Mouse (Mus musculus) right cerebral cortex, postnatal 4 days (tissue): Measurements from ENCODE around the gene Prss12.
"Not testable (repeated sequence)": the region's sequence is repeated elsewhere in the genome, so short reads cannot be mapped to it uniquely, and the experiment has no call there.

ENCODE experiments used
- DNase-seq: peaks from one replicate; pipeline ENCODE4 v3.0.0-alpha.2; 2022

Gene Prss12

DNA sequence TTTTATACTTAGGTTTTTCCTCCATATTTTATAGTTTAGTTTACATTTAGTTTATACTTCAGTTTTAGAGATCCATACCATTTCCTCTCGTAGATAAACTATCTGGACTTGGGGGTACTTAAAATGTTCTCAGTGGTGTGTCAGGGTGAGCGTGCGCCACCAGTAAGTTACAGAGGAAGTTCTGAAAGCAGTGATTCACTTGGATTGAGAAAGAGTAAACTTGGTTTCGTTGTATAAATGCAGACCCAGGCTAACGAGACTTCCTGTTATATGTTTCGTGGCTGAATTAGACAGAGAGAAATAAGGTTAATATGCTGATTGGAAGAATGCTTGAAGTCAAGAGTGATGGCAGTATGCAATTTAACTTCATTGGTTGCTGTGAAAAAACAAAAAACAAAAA is 34.6 kb downstream of the Prss12 start:
- DNase-seq: no peak

DNA sequence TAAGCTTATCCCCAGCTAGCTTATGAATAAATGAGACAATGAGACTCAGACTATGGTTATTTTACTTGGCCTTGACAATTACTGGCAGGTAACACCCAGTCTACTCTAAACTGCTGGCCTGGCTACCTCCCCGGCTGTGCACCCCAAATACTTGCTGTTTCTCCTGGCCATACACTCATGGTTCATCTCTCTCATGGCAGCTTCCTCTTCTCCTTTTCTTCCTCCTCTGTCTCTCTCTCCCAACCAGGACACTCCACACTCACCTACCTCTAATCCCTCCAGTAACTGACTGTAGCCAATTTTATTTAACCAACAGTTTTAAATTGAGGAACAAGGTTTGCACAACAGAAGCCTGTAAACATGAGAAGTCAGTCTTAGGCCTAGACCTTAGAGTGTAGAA is 45.1 kb downstream of the Prss12 start:
- no peak for DNase-seq

GRCm38 (mm10) chr3:123493163-123493562 is 46.5 kb downstream of the Prss12 start:
- no peak for DNase-seq

DNA sequence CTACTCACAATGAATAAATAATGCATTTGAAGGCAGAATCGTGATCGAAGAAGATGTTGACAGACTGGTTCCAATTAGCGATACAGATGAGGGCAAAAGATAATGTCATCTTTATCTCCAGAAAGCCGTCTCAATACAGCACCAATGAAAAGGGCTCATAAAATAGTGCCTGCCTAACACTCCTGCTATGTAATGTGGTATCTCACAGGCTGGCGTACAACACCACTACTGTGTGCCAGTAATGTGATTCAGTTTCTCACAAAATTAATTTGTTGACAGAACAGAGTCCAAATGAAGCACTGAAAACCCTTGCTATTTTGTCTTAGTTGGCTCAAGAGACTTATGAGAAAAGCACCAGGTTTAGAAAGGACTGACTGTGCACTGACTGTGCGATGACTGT is 48.4 kb downstream of the Prss12 start:
- DNase-seq: no peak

DNA sequence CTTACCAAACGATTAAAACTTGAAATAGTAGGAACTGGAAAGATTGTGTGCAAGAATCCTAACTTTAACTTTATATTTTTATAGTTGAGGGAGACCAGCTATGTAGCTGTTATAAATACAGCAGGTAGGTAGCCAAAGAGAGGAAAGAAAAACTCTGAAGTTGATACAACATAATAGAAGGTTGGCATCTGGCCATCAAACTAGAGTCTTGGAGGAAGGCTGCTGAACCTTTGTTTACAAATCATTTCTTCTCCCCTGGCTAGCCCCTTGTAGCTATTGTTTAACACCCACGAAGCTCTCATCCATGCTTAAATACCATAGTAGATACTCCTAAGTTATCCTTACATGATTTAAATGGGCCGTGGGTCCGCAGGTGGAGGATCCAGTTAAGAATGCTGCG is 52.1 kb downstream of the Prss12 start:
- no peak for DNase-seq

GRCm38 (mm10) chr3:123501798-123502197 is 55.1 kb downstream of the Prss12 start:
- DNase-seq: not testable (repeated sequence)

GRCm38 (mm10) chr3:123503943-123504342 is 57.2 kb downstream of the Prss12 start:
- DNase-seq: no peak

- no peak for DNase-seq
Observed at GRCm38 (mm10) chr3:123504783-123505182, 58.1 kb downstream of the Prss12 start.

GRCm38 (mm10) chr3:123505778-123506667 is 59.3 kb downstream of the Prss12 start:
- peak; percentile 22 for DNase-seq

- DNase-seq: no peak
Observed at GRCm38 (mm10) chr3:123506699-123507662, 60.3 kb downstream of the Prss12 start.

GRCm38 (mm10) chr3:123507663-123508055 is 60.9 kb downstream of the Prss12 start:
- no peak for DNase-seq

DNA sequence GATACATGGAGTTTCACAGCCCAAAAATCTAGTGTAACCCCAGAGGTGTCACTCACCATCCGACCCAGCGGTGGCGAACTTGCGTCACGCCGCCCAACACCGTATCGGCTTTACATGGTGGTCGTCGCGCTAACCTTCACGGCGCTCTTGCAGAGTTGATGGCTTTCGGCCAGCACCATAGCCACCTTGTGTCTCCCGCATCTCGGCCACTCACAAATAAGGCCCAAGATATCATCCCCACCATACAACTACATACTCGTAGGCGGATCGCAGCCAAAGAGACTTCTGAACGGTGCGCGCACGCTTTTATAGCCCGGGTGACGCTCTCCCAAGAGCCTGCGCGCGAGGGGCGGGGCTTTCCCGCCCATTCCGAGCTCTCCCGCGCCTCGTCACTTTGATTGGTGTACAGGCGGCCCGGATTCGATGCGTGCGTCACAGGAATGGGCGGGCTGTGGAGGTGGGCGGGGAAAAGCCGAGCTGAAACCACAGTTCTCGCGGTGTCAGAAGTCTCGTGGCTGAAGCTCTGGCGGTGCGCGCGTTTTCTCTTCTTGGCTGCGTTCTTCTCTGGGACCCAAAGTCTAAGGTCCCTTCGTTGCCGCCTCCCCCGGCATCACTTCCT is 61.5 kb downstream of the Prss12 start:
- peak; percentile 98 for DNase-seq

DNA sequence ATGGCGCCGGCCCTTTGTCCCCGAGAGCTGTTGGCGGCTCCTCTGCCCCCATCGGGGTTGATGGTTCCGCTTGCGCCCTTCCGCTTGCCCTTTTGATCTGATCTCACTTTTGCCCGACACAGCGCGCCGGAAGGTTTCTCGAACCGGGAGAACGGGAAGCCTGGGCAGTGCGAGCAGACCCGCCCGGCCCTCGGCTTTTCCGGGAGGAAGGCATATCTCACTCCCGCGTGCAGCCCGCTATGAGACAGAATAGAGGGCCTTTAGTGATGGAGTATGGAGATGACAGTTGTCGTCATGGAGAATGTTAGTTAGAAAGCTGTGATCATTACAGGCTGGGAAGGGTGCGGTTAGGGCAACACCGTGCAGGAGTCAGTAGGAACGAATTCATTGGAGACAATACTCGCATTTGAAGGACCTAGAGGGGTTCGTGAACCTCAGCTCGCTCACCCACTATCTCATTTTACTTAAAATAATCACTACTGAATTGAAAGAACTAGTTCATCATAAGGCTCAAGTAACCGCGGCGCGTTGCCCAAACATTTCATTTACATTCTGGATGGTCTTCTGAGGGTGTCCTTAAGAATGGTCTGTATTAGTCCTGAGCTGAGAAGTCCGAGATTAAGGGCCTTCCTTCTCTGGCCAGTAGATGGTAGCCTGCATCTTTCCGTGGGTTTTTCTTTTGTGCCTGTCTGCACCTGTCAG is 62.1 kb downstream of the Prss12 start:
- DNase-seq: peak; percentile 32

GRCm38 (mm10) chr3:123511818-123512217 is 65.1 kb downstream of the Prss12 start:
- DNase-seq: no peak

GRCm38 (mm10) chr3:123514886-123515285 is 68.2 kb downstream of the Prss12 start:
- DNase-seq: no peak

DNA sequence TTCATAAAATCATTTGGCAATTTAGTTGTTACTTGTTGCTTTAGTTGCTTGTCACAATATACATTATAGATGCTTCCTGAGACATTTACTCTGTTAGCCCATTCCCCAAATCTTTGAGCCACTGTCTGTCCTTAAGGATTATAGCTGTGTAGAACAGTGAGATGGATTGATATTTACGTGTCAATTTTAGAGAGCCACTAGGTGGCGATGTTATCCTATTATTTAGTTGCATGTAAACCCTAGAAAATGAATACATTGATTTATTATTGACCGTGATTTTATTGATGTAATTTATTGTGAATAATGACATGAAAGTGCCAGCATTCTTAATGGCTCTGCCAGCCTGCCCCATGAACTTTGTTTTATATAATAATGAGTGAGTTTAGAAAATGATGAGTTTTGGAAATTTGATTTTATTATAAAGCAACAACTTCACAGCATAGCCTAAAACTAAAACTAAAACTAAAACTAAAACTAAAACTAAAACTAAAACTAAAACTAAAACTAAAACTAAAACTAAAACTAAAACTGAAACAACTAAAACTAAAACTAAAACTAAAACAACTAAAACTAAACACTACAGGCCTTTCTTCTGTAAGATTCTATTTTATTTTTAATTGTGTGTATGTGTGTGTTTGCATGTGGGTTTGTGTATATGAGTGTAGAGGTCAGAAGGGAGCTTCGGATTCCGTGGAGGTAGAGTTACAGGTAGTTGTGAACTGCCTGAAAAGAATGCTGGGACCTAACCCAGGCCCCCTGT is 69.1 kb downstream of the Prss12 start:
- DNase-seq: peak; percentile 56

DNA sequence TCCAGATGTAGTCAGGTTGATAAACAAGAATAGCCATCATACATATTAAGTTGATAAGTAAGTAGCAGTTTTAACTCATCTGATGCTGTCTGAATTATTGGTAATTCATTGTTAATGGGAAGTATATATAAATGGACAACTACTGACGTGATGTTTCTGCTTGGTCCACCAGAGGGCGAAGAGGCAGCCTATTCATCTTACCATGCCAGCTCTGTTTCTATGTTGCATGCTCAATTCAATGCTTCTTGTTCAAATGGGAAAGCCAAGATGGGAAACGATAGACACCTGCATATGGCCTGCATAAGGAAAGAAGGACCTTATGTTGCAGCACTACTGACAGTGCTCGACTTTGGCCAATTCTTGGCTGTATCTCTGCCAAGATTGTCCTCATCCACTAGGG is 70.1 kb downstream of the Prss12 start:
- DNase-seq: peak; percentile 45

DNA sequence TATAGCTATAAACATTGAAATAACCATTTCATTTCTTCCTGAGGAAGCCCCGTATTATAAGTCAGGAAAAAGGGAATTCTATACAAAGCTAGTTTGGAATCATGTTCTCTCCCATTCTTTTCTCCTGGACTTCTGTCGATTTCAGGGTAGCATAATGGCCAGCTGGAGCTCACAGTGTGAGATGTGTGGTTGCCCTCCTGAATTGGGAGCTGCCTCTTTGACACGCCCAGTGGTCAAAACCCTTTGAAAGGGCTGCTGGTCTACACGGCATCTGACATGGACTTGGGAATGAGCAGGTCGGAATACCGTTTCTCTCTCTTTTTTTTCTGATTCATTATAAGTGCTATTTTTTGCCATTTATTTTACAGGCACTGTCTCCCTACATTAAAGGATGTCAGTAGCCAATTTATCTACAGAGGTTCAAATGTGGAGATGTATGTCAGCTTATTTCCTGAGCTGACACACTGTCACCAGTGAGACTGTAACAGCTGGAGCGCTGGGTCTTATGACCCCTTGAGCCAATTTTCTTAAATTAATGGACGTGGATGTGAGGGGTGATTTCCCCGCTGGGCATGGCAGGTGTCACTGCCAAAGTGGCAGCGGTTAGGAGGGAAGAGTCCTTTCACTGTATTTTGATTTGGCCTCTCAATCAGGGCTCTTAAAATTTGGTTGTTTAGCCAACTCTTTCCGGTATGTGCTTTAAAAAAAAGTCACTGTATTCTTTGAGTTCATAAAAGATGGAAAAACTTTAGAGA is 79.8 kb downstream of the Prss12 start:
- no peak for DNase-seq

GRCm38 (mm10) chr3:123527806-123528507 is 81.2 kb downstream of the Prss12 start:
- DNase-seq: no peak

GRCm38 (mm10) chr3:123531124-123531523 is 84.4 kb downstream of the Prss12 start:
- no peak for DNase-seq
